Mouse (Mus musculus) cortical plate, adult 2 months (tissue): ENCODE measurements around the gene Ppp1r16b.

ENCODE experiments used
- CTCF ChIP-seq: fragments of 200-500 bp; IDR thresholded peaks from 2 replicates; pipeline ENCODE4 v1.5.1; 2011; ENCODE audit warnings: mild to moderate bottlenecking, control low read depth, low read length; ENCODE audit not compliant: insufficient read depth; ENCODE audit errors: extremely low read depth
- POLR2A ChIP-seq: fragments of 200-500 bp; IDR thresholded peaks from 2 replicates; pipeline ENCODE4 v1.6.1; 2011; ENCODE audit warnings: mild to moderate bottlenecking, low read length, control low read depth; ENCODE audit not compliant: insufficient read depth; ENCODE audit errors: extremely low read depth

GRCm38 (mm10) chr2:158705529-158705928 is 40.3 kb downstream of the Ppp1r16b start:
- no peak for TF ChIP-seq CTCF
- TF ChIP-seq POLR2A: no peak
